16 mouse cellular contexts compared by ENCODE assay signal in the genomic region with DNA sequence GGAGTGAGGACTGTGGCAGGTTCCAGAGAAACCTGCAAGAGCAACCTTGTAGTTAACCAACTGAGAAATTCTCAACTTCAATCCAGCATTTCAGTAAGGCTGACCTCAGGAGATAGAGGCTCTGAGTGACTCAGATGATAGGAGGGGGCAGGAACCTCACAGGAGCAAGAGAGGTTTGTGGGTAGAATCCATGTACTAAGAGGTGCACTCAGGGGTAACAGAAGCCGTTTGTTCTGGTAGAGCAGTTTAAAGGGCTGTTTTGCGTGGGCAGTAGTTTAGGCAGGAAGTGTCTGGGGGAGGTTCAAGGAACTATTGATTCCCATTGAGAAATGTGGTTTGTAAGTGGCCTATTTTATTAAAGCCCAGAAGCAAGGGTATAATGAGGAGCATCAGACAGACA. TPM values are rescaled to one million over a fixed set of nuclear protein-coding genes. Genes with fewer than 3 reads are reported as not detected.
DNase-seq lines count a peak whose midpoint lies in the region; ATAC-seq and TF ChIP-seq lines count a peak whose summit lies in the region.
"Had no signal": no experiment of that assay in that cellular context is flagged by ENCODE, and none has a peak within 500 bp of the region (broad histone marks: within the 10 kb centered on the region; RNA-seq: fewer than 3 reads in every experiment).

No protein-coding gene starts in this region.

- H3K4me3 ChIP-seq in liver, postnatal 0 days (ENCODE audit: low read depth, low read length) = no peak overlapping the region
- H3K4me3 ChIP-seq in liver, embryonic 11.5 days (ENCODE audit: low read depth, low read length) = no peak overlapping the region
- H3K4me3 ChIP-seq: forebrain, embryonic 15.5 days; midbrain, embryonic 15.5 days had no signal

- H3K4me1 ChIP-seq in liver, postnatal 0 days (ENCODE audit: insufficient read depth) = peaks cover 14% of the 10 kb centered on the region
- H3K4me1 ChIP-seq in liver, embryonic 11.5 days (replicated peaks; ENCODE audit: control insufficient read depth, insufficient read depth, low read length) = no peaks in the 10 kb centered on the region
- H3K4me1 ChIP-seq: forebrain, embryonic 15.5 days; midbrain, embryonic 15.5 days had no signal

- WGBS in liver, postnatal 0 days (ENCODE audit: insufficient replicate concordance) = 8% methylated on average over 2 of the region's 2 CpGs
- 32% methylated on average over 2 of the region's 2 CpGs for WGBS in liver, embryonic 11.5 days

- peaks cover 2% of the 10 kb centered on the region; the same call in 1 of the 2 replicates for H3K9me3 ChIP-seq in liver, postnatal 0 days (ENCODE audit: low read length)
- no peaks in the 10 kb centered on the region for H3K9me3 ChIP-seq in liver, embryonic 11.5 days (ENCODE audit: control insufficient read depth, low read length)
- H3K9me3 ChIP-seq: forebrain, embryonic 15.5 days; midbrain, embryonic 15.5 days had no signal

- no peaks in the 10 kb centered on the region for H3K36me3 ChIP-seq in liver, postnatal 0 days (replicated peaks; ENCODE audit: insufficient read depth, low read length)
- H3K36me3 ChIP-seq in liver, embryonic 11.5 days (ENCODE audit: control insufficient read depth, insufficient read depth, low read length) = no peaks in the 10 kb centered on the region
- H3K36me3 ChIP-seq: forebrain, embryonic 15.5 days; midbrain, embryonic 15.5 days had no signal

- peak; percentile 61 for ATAC-seq in liver, postnatal 0 days
- ATAC-seq in liver, embryonic 11.5 days (replicated peaks; ENCODE audit: low FRiP score) = no peak
- peak; percentile 35; the same call in 1 of the 2 replicates for ATAC-seq in neutrophil, adult 5-6 weeks (ENCODE audit: extremely low read depth, insufficient number of reproducible peaks, low FRiP score, poor library complexity, severe bottlenecking)
- ATAC-seq: forebrain, embryonic 15.5 days; intestine, embryonic 16.5 days; midbrain, embryonic 15.5 days had no signal

- no peak overlapping the region for H3K9ac ChIP-seq in liver, postnatal 0 days (replicated peaks)
- no peak overlapping the region for H3K9ac ChIP-seq in liver, embryonic 11.5 days (ENCODE audit: low read depth, low read length)
- H3K9ac ChIP-seq: forebrain, embryonic 15.5 days; midbrain, embryonic 15.5 days had no signal

- no peaks in the 10 kb centered on the region for H3K27me3 ChIP-seq in liver, postnatal 0 days (ENCODE audit: insufficient read depth, low read length)
- no peaks in the 10 kb centered on the region for H3K27me3 ChIP-seq in liver, embryonic 11.5 days (replicated peaks; ENCODE audit: control insufficient read depth, insufficient read depth, low read length)
- H3K27me3 ChIP-seq: forebrain, embryonic 15.5 days; midbrain, embryonic 15.5 days had no signal

- no peak for TF ChIP-seq CTCF in liver, postnatal 0 days (IDR thresholded peaks at IDR 0.05; ENCODE audit: low read depth)

- H3K27ac ChIP-seq in liver, postnatal 0 days (ENCODE audit: low read depth) = peak overlapping the region; percentile 29; the same call in 1 of the 2 replicates
- no peak overlapping the region for H3K27ac ChIP-seq in liver, embryonic 11.5 days (ENCODE audit: low read depth, low read length)
- H3K27ac ChIP-seq: forebrain, embryonic 15.5 days; midbrain, embryonic 15.5 days had no signal

- no peak for DNase-seq in liver, postnatal 0 days
- DNase-seq in liver, embryonic 11.5 days (ENCODE audit: low spot score) = no peak
- DNase-seq in ES-CJ7 (ENCODE audit: low read depth, low spot score) (peak; percentile 16), adipocyte (ENCODE audit: low spot score) (peak; percentile 1)
- no peak for DNase-seq in cerebellum, postnatal 25 days
- no peak for DNase-seq in right cerebral cortex, adult 2 months (ENCODE audit: low spot score in 2 of 2)
- DNase-seq: cerebellum, postnatal 36 days; lung, postnatal 10 days had no signal

- no peak for TF ChIP-seq EP300 in liver, postnatal 0 days (IDR thresholded peaks at IDR 0.05; ENCODE audit: low read depth)

- H3K4me2 ChIP-seq in liver, postnatal 0 days (ENCODE audit: low read depth, low read length) = no peak overlapping the region
- no peak overlapping the region for H3K4me2 ChIP-seq in liver, embryonic 11.5 days
- H3K4me2 ChIP-seq: forebrain, embryonic 15.5 days; midbrain, embryonic 15.5 days had no signal

RNA-seq across cellular contexts. Expression of a gene that starts 25.4 kb away (rescaled TPM):
- 7.1 and 7.3 TPM in 2 replicates for polyA plus RNA-seq in liver, postnatal 0 days (2015; fragmentation: Nextera tagmentation; extraction: Ambion mirVana)
- polyA plus RNA-seq in liver, embryonic 11.5 days (2014; fragmentation: Nextera tagmentation; extraction: Ambion mirVana) = 2.8 and 2.9 TPM in 2 replicates
- total RNA-seq in neutrophil, adult 5-6 weeks (2017) = 1.4 TPM in 1 of 2 replicates, not detected in the other

RNA-seq across cellular contexts. Expression of a gene that starts 26.3 kb away (rescaled TPM):
- polyA plus RNA-seq in liver, postnatal 0 days (2015; fragmentation: Nextera tagmentation; extraction: Ambion mirVana) = not detected in 2 replicates
- not detected in 2 replicates for polyA plus RNA-seq in liver, embryonic 11.5 days (2014; fragmentation: Nextera tagmentation; extraction: Ambion mirVana)
- not detected in 2 replicates for total RNA-seq in neutrophil, adult 5-6 weeks (2017)
- polyA plus RNA-seq: brain, embryonic 14.5 days; forebrain, embryonic 15.5 days; midbrain, embryonic 15.5 days had no signal

RNA-seq across cellular contexts. Expression of a gene that starts 36.9 kb away (rescaled TPM):
- not detected in 2 replicates for polyA plus RNA-seq in liver, postnatal 0 days (2015; fragmentation: Nextera tagmentation; extraction: Ambion mirVana)
- polyA plus RNA-seq in liver, embryonic 11.5 days (2014; fragmentation: Nextera tagmentation; extraction: Ambion mirVana) = not detected in 2 replicates
- not detected in 2 replicates for total RNA-seq in neutrophil, adult 5-6 weeks (2017)
- polyA plus RNA-seq: embryonic facial prominence, embryonic 14.5 days; forebrain, embryonic 15.5 days; intestine, embryonic 16.5 days; midbrain, embryonic 15.5 days; neural tube, embryonic 14.5 days; stomach, embryonic 16.5 days had no signal

RNA-seq across cellular contexts. Expression of a gene that starts 50.3 kb away (rescaled TPM):
- 66.4 and 70.4 TPM in 2 replicates for polyA plus RNA-seq in liver, postnatal 0 days (2015; fragmentation: Nextera tagmentation; extraction: Ambion mirVana)
- polyA plus RNA-seq in liver, embryonic 11.5 days (2014; fragmentation: Nextera tagmentation; extraction: Ambion mirVana) = 86.7 and 87.7 TPM in 2 replicates
- total RNA-seq in neutrophil, adult 5-6 weeks (2017) = 53.4 and 69.2 TPM in 2 replicates

RNA-seq across cellular contexts. Expression of a gene that starts 50.6 kb away (rescaled TPM):
- polyA plus RNA-seq in liver, postnatal 0 days (2015; fragmentation: Nextera tagmentation; extraction: Ambion mirVana) = 23.6 and 24.2 TPM in 2 replicates
- 36.9 and 42.2 TPM in 2 replicates for polyA plus RNA-seq in liver, embryonic 11.5 days (2014; fragmentation: Nextera tagmentation; extraction: Ambion mirVana)
- total RNA-seq in neutrophil, adult 5-6 weeks (2017) = 48.2 and 58.0 TPM in 2 replicates

Comparison
In these comparisons a context has a peak if more than half of its experiments do, and no peak if none do; other contexts are left out.
1. DNase-seq: peak in ES-CJ7 (single experiment) and adipocyte (single experiment); none in liver, postnatal 0 days (single experiment), liver, embryonic 11.5 days (single experiment), cerebellum, postnatal 25 days (0 of 2) and right cerebral cortex, adult 2 months (0 of 2).